Mouse (Mus musculus) heart, adult 2 months (tissue): ENCODE results near the gene Ppp1r21. TPM values are rescaled to one million over a fixed set of nuclear protein-coding genes. Genes with fewer than 3 reads are reported as not detected.

Experiments
- DNase-seq, 2 experiments: peaks; one replicate each; pipeline ENCODE4 v3.0.0; 2021
- H3K27ac ChIP-seq: fragments of 200-600 bp; 2 replicates; pipeline ENCODE4 v1.8.1; 2022
- H3K27me3 ChIP-seq: fragments of 200-500 bp; 2 replicates; pipeline ENCODE4 v1.6.1; 2012; ENCODE audit warnings: mild to moderate bottlenecking, low read length, inconsistent platforms, mixed read lengths; ENCODE audit not compliant: control insufficient read depth, insufficient read depth
- H3K36me3 ChIP-seq: fragments of 200-500 bp; 2 replicates; pipeline ENCODE4 v1.6.1; 2012; ENCODE audit warnings: low read length, inconsistent platforms; ENCODE audit not compliant: control insufficient read depth, insufficient read depth
- H3K4me1 ChIP-seq: fragments of 200-500 bp; 2 replicates; pipeline ENCODE4 v1.6.1; 2011; ENCODE audit warnings: low read length; ENCODE audit not compliant: control insufficient read depth, insufficient read depth
- H3K4me3 ChIP-seq: fragments of 200-600 bp; 2 replicates; pipeline ENCODE4 v1.8.1; 2022
- H3K79me2 ChIP-seq: fragments of 200-500 bp; replicated peaks from 2 replicates; pipeline ENCODE4 v1.6.1; 2012; ENCODE audit warnings: mild to moderate bottlenecking, inconsistent platforms, low read length, moderate library complexity, mixed read lengths; ENCODE audit not compliant: control insufficient read depth, insufficient read depth
- H3K9ac ChIP-seq: fragments of 200-500 bp; 2 replicates; pipeline ENCODE4 v1.6.1; 2012; ENCODE audit warnings: low read depth, mild to moderate bottlenecking, control low read depth, inconsistent platforms, low read length, mixed read lengths
- CTCF ChIP-seq: fragments of 200-600 bp; IDR thresholded peaks from 2 replicates; pipeline ENCODE4 v1.8.1; 2022; ENCODE audit warnings: antibody characterized with exemption, mild to moderate bottlenecking, moderate library complexity
- EP300 ChIP-seq: fragments of 200-500 bp; IDR thresholded peaks from 2 replicates; pipeline ENCODE4 v1.6.1; 2011; ENCODE audit warnings: low read depth, low read length, control low read depth; ENCODE audit not compliant: insufficient read depth
- POLR2A ChIP-seq: fragments of 200-500 bp; IDR thresholded peaks from 2 replicates; pipeline ENCODE4 v1.6.1; 2011; ENCODE audit warnings: mild to moderate bottlenecking, low read depth, low read length, control low read depth; ENCODE audit not compliant: insufficient read depth
- WGBS: fragments of 180-500 bp; shearing (Covaris S2); methylation state at CpG from one replicate; pipeline ENCODE4 v1.1.7; 2018; 5-methylcytosine and 5-hydroxymethylcytosine counted together
- intact Hi-C: fragments of 180-260 bp; cut with DNase I; formaldehyde crosslinking; loops from one replicate; pipeline ENCODE4 v1.15.1; 2025
- polyA plus RNA-seq: library from polyadenylated mRNA; depleted of rRNA; stranded (reverse); fragments of >200 nt; gene quantifications from 2 replicates; pipeline ENCODE4 v1.2.3, GENCODE M21; 2012
- total RNA-seq, 2 experiments: library from RNA; stranded (reverse); gene quantifications; 2 replicates each; pipeline ENCODE4 v1.2.3; 2021

Gene Ppp1r21
- total and polyA plus RNA-seq, 3 experiments, result 8.8 to 9.9 (median 9.2) TPM

DNA sequence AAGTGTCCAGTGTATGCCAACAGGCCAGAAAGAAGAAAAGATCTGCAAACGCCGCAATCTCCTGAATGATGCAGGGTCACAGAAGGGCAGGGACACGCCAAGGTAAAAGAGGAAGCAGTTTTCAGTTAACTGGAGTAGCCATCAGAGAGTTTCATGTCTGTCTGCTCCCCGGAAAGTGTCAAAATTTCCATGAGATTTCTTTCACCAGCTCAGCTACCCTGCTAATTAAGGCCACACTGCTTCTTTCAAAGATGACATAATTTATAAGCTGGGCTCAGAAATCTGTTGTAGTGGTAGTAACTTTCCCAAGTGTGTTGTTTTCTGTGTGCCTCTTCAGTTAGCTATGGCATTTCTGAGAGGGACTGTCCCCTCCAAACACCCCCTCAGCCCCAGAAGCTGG, 66.2 kb downstream of the Ppp1r21 start:
- Histone ChIP-seq H3K36me3 (peaks cover under 1% of the 10 kb centered on the region; the same call in 1 of the 2 replicates), H3K4me3 (no peak overlapping the region), H3K27me3 (no peaks in the 10 kb centered on the region), H3K27ac (no peak overlapping the region), H3K4me1 (peaks cover 16% of the 10 kb centered on the region), H3K9ac (no peak overlapping the region), H3K79me2 (no peaks in the 10 kb centered on the region; the same call in 1 of the 2 replicates)
- WGBS, result 93% methylated on average over 4 of the region's 4 CpGs
- DNase-seq, result no peak
- no peak for TF ChIP-seq CTCF
- intact Hi-C loops, result no loop called here

- TF ChIP-seq EP300 (no peak; the same call in 1 of the 2 replicates), CTCF (peak; percentile 87)
- peak overlapping the region; percentile 20 for H3K9ac ChIP-seq
- H3K4me3 ChIP-seq, result peak overlapping the region; percentile 69
- no peaks in the 10 kb centered on the region; the same call in 1 of the 2 replicates for H3K79me2 ChIP-seq
- peaks cover 3% of the 10 kb centered on the region; the same call in 1 of the 2 replicates for H3K36me3 ChIP-seq
- intact Hi-C loops, result loop anchor here (1.0 kb wide), 2 partner anchors 33 to 45 kb away; no protein-coding TSS in a partner anchor
- no peak for DNase-seq
- peak overlapping the region; percentile 84 for H3K27ac ChIP-seq
- WGBS, result 34% methylated on average over 16 of the region's 16 CpGs
- H3K27me3 ChIP-seq, result no peaks in the 10 kb centered on the region
- peaks cover 18% of the 10 kb centered on the region for H3K4me1 ChIP-seq
Measured at GRCm38 (mm10) chr17:88596544-88597221, 66.8 kb downstream of the Ppp1r21 start.

DNA sequence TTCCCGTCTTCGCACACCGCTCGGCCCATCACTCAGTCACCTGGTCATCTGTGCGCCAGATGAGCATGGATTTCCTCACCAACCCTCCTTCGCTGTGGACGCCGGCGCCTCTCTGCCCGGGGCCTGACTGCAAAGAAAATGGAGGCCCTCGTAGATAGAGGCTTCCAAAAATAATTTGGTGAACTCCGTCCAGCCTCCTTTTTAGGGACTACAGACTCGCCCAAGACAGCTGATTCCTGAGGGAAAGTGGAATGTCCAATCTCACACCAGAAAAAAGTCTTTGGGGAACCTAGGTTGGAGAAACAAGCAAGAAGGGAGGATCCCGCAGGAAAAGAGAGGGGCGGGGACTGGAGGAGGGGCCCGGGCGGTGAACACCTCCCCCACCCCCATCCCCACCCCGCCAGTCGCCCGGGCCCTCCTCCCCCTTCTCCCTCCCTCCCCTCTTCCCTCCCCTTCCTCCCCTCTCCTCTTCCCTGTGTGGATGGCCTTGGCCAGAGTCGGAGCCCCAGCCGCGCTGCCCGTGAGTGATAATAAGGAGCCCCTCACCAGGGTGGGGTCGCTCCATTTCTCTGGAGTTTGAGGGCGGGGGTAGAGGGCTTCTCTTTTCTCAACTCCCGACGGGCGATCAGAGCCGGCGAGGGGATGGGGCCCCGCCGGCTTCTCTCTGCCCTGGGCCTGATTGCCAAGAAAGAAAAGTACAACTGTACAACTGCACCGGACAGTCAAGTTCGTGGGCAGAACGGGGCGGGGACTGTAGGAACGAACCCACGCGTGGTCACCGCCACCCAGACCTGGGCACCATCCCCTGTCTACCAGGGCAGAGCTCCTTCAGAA, 67.5 kb downstream of the Ppp1r21 start, which contains the start of gene Ston1:
Ston1 (plus strand) TSS at position 463 of the 834 bp plus-strand sequence.
- peak within 1 kb of the TSS; percentile 53 for H3K9ac ChIP-seq
- peak within 1 kb of the TSS; percentile 69 for H3K4me3 ChIP-seq
- peaks cover 21% of the 10 kb centered on the region for H3K4me1 ChIP-seq
- intact Hi-C loops, result loop anchor here (1.0 kb wide), 2 partner anchors 32 to 44 kb away; no protein-coding TSS in a partner anchor
- H3K36me3 ChIP-seq, result peaks cover 5% of the 10 kb centered on the region; the same call in 1 of the 2 replicates
- H3K27me3 ChIP-seq, result no peaks in the 10 kb centered on the region
- peak within 1 kb of the TSS; percentile 84 for H3K27ac ChIP-seq
- peak; percentile 83 to 84 for DNase-seq
- TF ChIP-seq POLR2A (peak; percentile 64), EP300 (peak; percentile 82; the same call in 1 of the 2 replicates), CTCF (no peak)
- 1% methylated on average over 41 of the region's 41 CpGs for WGBS
- no peaks in the 10 kb centered on the region; the same call in 1 of the 2 replicates for H3K79me2 ChIP-seq

DNA sequence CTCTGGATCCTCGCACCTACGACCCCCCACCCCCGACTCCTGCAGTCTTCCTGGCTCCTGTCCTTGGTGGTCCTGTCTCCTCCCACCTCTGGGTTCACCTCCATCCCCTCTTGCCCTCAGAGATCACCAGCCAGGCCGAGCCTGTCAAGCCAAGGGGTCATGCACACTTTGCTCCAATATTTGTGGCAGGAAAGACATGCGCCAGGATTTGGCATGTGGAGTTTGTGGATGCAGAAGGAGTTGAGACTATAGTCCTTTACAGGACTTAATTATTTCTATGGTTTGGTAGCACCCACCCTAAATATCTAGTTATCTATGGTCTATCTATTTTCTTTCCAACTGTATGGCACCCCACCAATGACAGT, 68.1 kb downstream of the Ppp1r21 start:
- no peak for TF ChIP-seq CTCF
- TF ChIP-seq POLR2A, result no peak
- no peak for TF ChIP-seq EP300
- Histone ChIP-seq H3K27ac (peak overlapping the region; percentile 84), H3K9ac (peak overlapping the region; percentile 53), H3K79me2 (no peaks in the 10 kb centered on the region; the same call in 1 of the 2 replicates), H3K4me1 (peaks cover 23% of the 10 kb centered on the region), H3K27me3 (no peaks in the 10 kb centered on the region), H3K4me3 (peak overlapping the region; percentile 69), H3K36me3 (peaks cover 6% of the 10 kb centered on the region; the same call in 1 of the 2 replicates)
- 16% methylated on average over 5 of the region's 5 CpGs for WGBS
- DNase-seq, result no peak
- intact Hi-C loops, result no loop called here

- Histone ChIP-seq H3K4me1 (peaks cover 23% of the 10 kb centered on the region), H3K4me3 (peak overlapping the region; percentile 24), H3K79me2 (no peaks in the 10 kb centered on the region; the same call in 1 of the 2 replicates), H3K27ac (peak overlapping the region; percentile 76), H3K27me3 (no peaks in the 10 kb centered on the region), H3K9ac (peak overlapping the region; percentile 53), H3K36me3 (peaks cover 8% of the 10 kb centered on the region; the same call in 1 of the 2 replicates)
- TF ChIP-seq CTCF (no peak), EP300 (no peak), POLR2A (no peak)
- intact Hi-C loops, result no loop called here
- 27% methylated on average over 14 of the region's 14 CpGs for WGBS
- peak; percentile 18 to 46 for DNase-seq
Measured at GRCm38 (mm10) chr17:88598570-88599368, 68.9 kb downstream of the Ppp1r21 start.
